Mouse (Mus musculus): Measurements from ENCODE around the gene Tor1aip2. TPM values are rescaled to one million over a fixed set of nuclear protein-coding genes. Genes with fewer than 3 reads are reported as not detected.

Gene Tor1aip2
- total and polyA plus RNA-seq, 3 experiments, result 28.7 to 69.5 (median 62.8) TPM

DNA sequence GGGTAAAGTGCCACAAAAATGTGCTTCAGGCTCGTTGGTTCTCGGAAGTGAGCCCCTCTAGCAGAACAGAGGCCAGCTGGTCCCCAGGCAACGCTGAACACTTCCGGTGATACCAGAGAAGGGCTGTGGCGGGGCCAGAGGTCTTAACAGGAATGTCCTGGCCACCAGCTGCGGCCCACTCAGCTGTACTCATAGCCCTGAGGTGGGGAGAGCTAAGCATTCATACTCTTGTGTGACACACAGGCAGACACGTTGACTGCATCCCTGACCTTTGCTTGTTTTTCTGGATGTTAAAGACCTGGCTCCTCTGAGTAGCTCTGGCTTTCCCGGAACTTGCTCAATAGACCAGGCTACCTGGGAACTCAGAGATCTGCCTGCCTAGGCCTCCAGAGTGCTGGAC is 39.4 kb downstream of the Tor1aip2 start:
- no peaks in the 10 kb centered on the region for H3K79me2 ChIP-seq (replicated peaks; ENCODE audit: control insufficient read depth, extremely low read depth, insufficient read depth, poor library complexity, severe bottlenecking)
- peaks cover 8 to 14% of the 10 kb centered on the region in 2 experiments; a peak in 3 of 4 replicates for H3K4me1 ChIP-seq (ENCODE audit: control insufficient read depth in 1 of 2, insufficient read depth in 2 of 2)
- in situ Hi-C loops (cut with MboI; ENCODE audit: low pct_ligation_motif_present, low pct_unique_long_range_greater_than_20kb, low sequenced_read_pairs) (no loop called here), dilution Hi-C loops (cut with MboI; ENCODE audit: extremely low pct_ligation_motif_present, extremely low pct_unique_long_range_greater_than_20kb, low sequenced_read_pairs) (no loop called here)
- no peaks in the 10 kb centered on the region for H3K36me3 ChIP-seq (replicated peaks in 1 of 2; ENCODE audit: control insufficient read depth in 1 of 2, insufficient read depth in 1 of 2, low read length in 1 of 2)
- no peak overlapping the region for H3K4me2 ChIP-seq (ENCODE audit: insufficient read depth, low read depth, poor library complexity, severe bottlenecking)
- H3K27ac ChIP-seq (ENCODE audit: insufficient read depth, low read depth), result no peak overlapping the region
- no peak overlapping the region for H3K4me3 ChIP-seq (replicated peaks in 1 of 3; ENCODE audit: low read depth in 2 of 3, low read length in 2 of 3, poor library complexity in 1 of 3)
- DNase-seq (ENCODE audit: extremely low read depth), result no peak
- H3K9ac ChIP-seq (ENCODE audit: insufficient read depth, low read depth), result no peak overlapping the region
- no peak for TF ChIP-seq ZMIZ1 (IDR thresholded peaks at IDR 0.05; ENCODE audit: low read depth, low read length)
- no peak for TF ChIP-seq MAFK (IDR thresholded peaks at IDR 0.05; ENCODE audit: insufficient replicate concordance, low read length)
- TF ChIP-seq NELFE (IDR thresholded peaks at IDR 0.05; ENCODE audit: low read depth, low read length), result no peak
- TF ChIP-seq ZNF384 (IDR thresholded peaks at IDR 0.05; ENCODE audit: low read depth, low read length), result no peak
- no peak for TF ChIP-seq GABPA (IDR thresholded peaks at IDR 0.05; ENCODE audit: insufficient replicate concordance, low read depth, low read length)
- no peak for TF ChIP-seq MAX (IDR thresholded peaks at IDR 0.05; ENCODE audit: low read length)
- TF ChIP-seq POLR2A (IDR thresholded peaks at IDR 0.05; ENCODE audit: low read depth, low read length), result no peak
- no peaks in the 10 kb centered on the region for H3K9me3 ChIP-seq (replicated peaks; ENCODE audit: low read length)
- H3K27me3 ChIP-seq (replicated peaks), result no peaks in the 10 kb centered on the region

DNA sequence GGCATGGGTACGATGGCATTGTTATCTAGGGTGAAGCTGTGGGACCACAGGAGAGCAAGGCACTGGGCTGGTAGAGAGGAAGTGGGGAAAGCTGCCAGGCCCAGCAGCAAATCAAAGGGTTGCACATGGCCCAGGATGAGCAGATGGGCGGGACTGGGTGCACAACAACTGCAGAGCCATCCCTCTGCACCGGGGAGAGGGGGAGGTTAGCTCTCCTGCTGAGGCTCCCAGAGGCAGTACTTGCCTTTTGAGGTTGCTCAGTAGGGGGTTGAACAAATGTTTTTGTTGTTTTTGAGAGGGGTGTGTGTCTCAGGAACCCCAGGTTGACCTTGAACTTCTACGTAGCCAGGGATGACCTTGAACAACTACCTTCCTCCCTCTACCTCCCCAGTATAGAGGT is 41.3 kb downstream of the Tor1aip2 start:
- in situ Hi-C loops (cut with MboI; ENCODE audit: low pct_ligation_motif_present, low pct_unique_long_range_greater_than_20kb, low sequenced_read_pairs), result no loop called here
- Histone ChIP-seq H3K27ac (ENCODE audit: insufficient read depth, low read depth) (no peak overlapping the region), H3K9me3 (replicated peaks; ENCODE audit: low read length) (no peaks in the 10 kb centered on the region), H3K36me3 (replicated peaks in 1 of 2; ENCODE audit: control insufficient read depth in 1 of 2, insufficient read depth in 1 of 2, low read length in 1 of 2) (no peaks in the 10 kb centered on the region), H3K79me2 (replicated peaks; ENCODE audit: control insufficient read depth, extremely low read depth, insufficient read depth, poor library complexity, severe bottlenecking) (no peaks in the 10 kb centered on the region), H3K27me3 (replicated peaks) (no peaks in the 10 kb centered on the region), H3K4me1 (ENCODE audit: control insufficient read depth in 1 of 2, insufficient read depth in 2 of 2) (peaks cover 8 to 14% of the 10 kb centered on the region in 2 experiments; a peak in 3 of 4 replicates), H3K4me2 (ENCODE audit: insufficient read depth, low read depth, poor library complexity, severe bottlenecking) (no peak overlapping the region), H3K9ac (ENCODE audit: insufficient read depth, low read depth) (no peak overlapping the region), H3K4me3 (replicated peaks in 1 of 3; ENCODE audit: low read depth in 2 of 3, low read length in 2 of 3, poor library complexity in 1 of 3) (no peak overlapping the region)
- DNase-seq (ENCODE audit: extremely low read depth), result no peak
- TF ChIP-seq NRF1 (IDR thresholded peaks at IDR 0.05; ENCODE audit: low read depth, low read length) (no peak), ZC3H11A (IDR thresholded peaks at IDR 0.05; ENCODE audit: low read depth, low read length) (no peak), TCF12 (IDR thresholded peaks at IDR 0.05; ENCODE audit: low read depth, low read length) (no peak), JUND (conservative IDR thresholded peaks at IDR 0.05; ENCODE audit: low read depth, low read length) (no peak), RAD21 (IDR thresholded peaks at IDR 0.05; ENCODE audit: low read depth, low read length) (no peak)
- dilution Hi-C loops (cut with MboI; ENCODE audit: extremely low pct_ligation_motif_present, extremely low pct_unique_long_range_greater_than_20kb, low sequenced_read_pairs), result no loop called here

DNA sequence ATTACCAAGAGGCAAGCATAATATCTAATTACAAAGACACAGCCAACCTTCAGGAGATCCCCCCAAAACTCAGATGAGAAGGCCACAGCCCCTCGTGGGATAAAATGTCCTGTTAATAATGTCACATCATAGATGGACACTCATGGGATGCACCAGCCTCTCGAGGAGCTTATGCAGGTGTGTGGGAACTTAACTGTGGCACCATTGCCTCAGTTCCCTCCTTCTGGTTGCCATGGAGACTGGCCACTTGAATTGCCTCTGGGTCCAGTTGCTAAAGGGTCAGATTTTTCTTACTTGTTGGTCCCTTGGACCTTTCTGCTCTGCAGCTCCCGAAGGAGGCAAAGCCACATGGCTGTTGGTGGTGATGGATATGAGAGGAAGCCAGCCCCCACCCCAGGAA is 42.5 kb downstream of the Tor1aip2 start:
- dilution Hi-C loops (cut with MboI; ENCODE audit: extremely low pct_ligation_motif_present, extremely low pct_unique_long_range_greater_than_20kb, low sequenced_read_pairs), result no loop called here
- Histone ChIP-seq H3K79me2 (replicated peaks; ENCODE audit: control insufficient read depth, extremely low read depth, insufficient read depth, poor library complexity, severe bottlenecking) (no peaks in the 10 kb centered on the region), H3K9ac (ENCODE audit: insufficient read depth, low read depth) (no peak overlapping the region), H3K4me2 (ENCODE audit: insufficient read depth, low read depth, poor library complexity, severe bottlenecking) (no peak overlapping the region), H3K27me3 (replicated peaks) (no peaks in the 10 kb centered on the region), H3K4me3 (replicated peaks in 1 of 3; ENCODE audit: low read depth in 2 of 3, low read length in 2 of 3, poor library complexity in 1 of 3) (no peak overlapping the region), H3K9me3 (replicated peaks; ENCODE audit: low read length) (no peaks in the 10 kb centered on the region), H3K36me3 (replicated peaks in 1 of 2; ENCODE audit: control insufficient read depth in 1 of 2, insufficient read depth in 1 of 2, low read length in 1 of 2) (no peaks in the 10 kb centered on the region), H3K4me1 (ENCODE audit: control insufficient read depth in 1 of 2, insufficient read depth in 2 of 2) (peaks cover 8 to 14% of the 10 kb centered on the region in 2 experiments; a peak in 3 of 4 replicates), H3K27ac (ENCODE audit: insufficient read depth, low read depth) (no peak overlapping the region)
- no peak for DNase-seq (ENCODE audit: extremely low read depth)
- TF ChIP-seq ZC3H11A (IDR thresholded peaks at IDR 0.05; ENCODE audit: low read depth, low read length) (no peak), TCF12 (IDR thresholded peaks at IDR 0.05; ENCODE audit: low read depth, low read length) (no peak), NRF1 (IDR thresholded peaks at IDR 0.05; ENCODE audit: low read depth, low read length) (no peak), CTCF (conservative IDR thresholded peaks at IDR 0.05 in 1 of 2, IDR thresholded peaks at IDR 0.05 in 1 of 2; ENCODE audit: low read depth in 2 of 2, low read length in 2 of 2) (no peak), ZKSCAN1 (IDR thresholded peaks at IDR 0.05; ENCODE audit: borderline replicate concordance, low read depth, low read length) (no peak), MEF2A (IDR thresholded peaks at IDR 0.05; ENCODE audit: borderline replicate concordance, low read depth, low read length) (no peak), POLR2AphosphoS2 (IDR thresholded peaks at IDR 0.05; ENCODE audit: low read depth, low read length) (no peak), ELF1 (IDR thresholded peaks at IDR 0.05; ENCODE audit: low read depth, low read length) (no peak), MXI1 (IDR thresholded peaks at IDR 0.05; ENCODE audit: low read depth, low read length) (no peak), MAFK (IDR thresholded peaks at IDR 0.05; ENCODE audit: insufficient replicate concordance, low read length) (no peak), HCFC1 (IDR thresholded peaks at IDR 0.05; ENCODE audit: low read depth, low read length) (no peak), SIN3A (IDR thresholded peaks at IDR 0.05; ENCODE audit: low read length) (no peak), RAD21 (IDR thresholded peaks at IDR 0.05; ENCODE audit: low read depth, low read length) (no peak), MYC (IDR thresholded peaks at IDR 0.05; ENCODE audit: low read depth, low read length) (no peak), KAT2A (IDR thresholded peaks at IDR 0.05; ENCODE audit: insufficient replicate concordance, low read length) (no peak), TBP (conservative IDR thresholded peaks at IDR 0.05; ENCODE audit: low read depth, low read length) (no peak)
- in situ Hi-C loops (cut with MboI; ENCODE audit: low pct_ligation_motif_present, low pct_unique_long_range_greater_than_20kb, low sequenced_read_pairs), result no loop called here
